Mouse (Mus musculus): Measurements from ENCODE around the gene Gm1043.
A peak's percentile ranks its signal among the peaks of the same experiment; 100 is the strongest.

Gm1043 gene

GRCm38 (mm10) chr5:37109280-37109849 is 24.2 kb downstream of the Gm1043 start:
- DNase-seq (ENCODE audit: low spot score in 2 of 2) = peak; percentile 88 to 90

- no peak for DNase-seq (ENCODE audit: low spot score in 2 of 2)
These were observed 27.2 kb downstream of the Gm1043 start for GRCm38 (mm10) chr5:37112389-37112788.

GRCm38 (mm10) chr5:37117126-37117525 is 32.0 kb downstream of the Gm1043 start:
- no peak for DNase-seq (ENCODE audit: low spot score in 2 of 2)

GRCm38 (mm10) chr5:37118242-37118641 is 33.1 kb downstream of the Gm1043 start:
- no peak for DNase-seq (ENCODE audit: low spot score in 2 of 2)

GRCm38 (mm10) chr5:37121186-37121680 is 36.1 kb downstream of the Gm1043 start:
- DNase-seq (ENCODE audit: low spot score in 2 of 2) = no peak

- DNase-seq (ENCODE audit: low spot score in 2 of 2) = no peak
These were observed 46.7 kb downstream of the Gm1043 start for GRCm38 (mm10) chr5:37131841-37132240.

GRCm38 (mm10) chr5:37141745-37142144 is 56.6 kb downstream of the Gm1043 start:
- no peak for DNase-seq (ENCODE audit: low spot score in 2 of 2)

GRCm38 (mm10) chr5:37147536-37147935 is 62.4 kb downstream of the Gm1043 start:
- DNase-seq (ENCODE audit: low spot score in 2 of 2) = peak; percentile 69 to 77

GRCm38 (mm10) chr5:37150650-37151049 is 65.5 kb downstream of the Gm1043 start:
- DNase-seq (ENCODE audit: low spot score in 2 of 2) = no peak

GRCm38 (mm10) chr5:37154472-37154871 is 69.3 kb downstream of the Gm1043 start:
- DNase-seq (ENCODE audit: low spot score in 2 of 2) = no peak

- no peak for DNase-seq (ENCODE audit: low spot score in 2 of 2)
These were observed 73.2 kb downstream of the Gm1043 start for GRCm38 (mm10) chr5:37158408-37158807.

- peak; percentile 87 to 89 for DNase-seq (ENCODE audit: low spot score in 2 of 2)
These were observed 78.0 kb downstream of the Gm1043 start for GRCm38 (mm10) chr5:37162871-37163781.

GRCm38 (mm10) chr5:37176466-37176865 is 91.3 kb downstream of the Gm1043 start:
- no peak for DNase-seq (ENCODE audit: low spot score in 2 of 2)

GRCm38 (mm10) chr5:37177061-37177460 is 91.9 kb downstream of the Gm1043 start:
- peak; percentile 63 to 74 for DNase-seq (ENCODE audit: low spot score in 2 of 2)

- no peak for DNase-seq (ENCODE audit: low spot score in 2 of 2)
These were observed 93.6 kb downstream of the Gm1043 start for GRCm38 (mm10) chr5:37178811-37179210.

- DNase-seq (ENCODE audit: low spot score in 2 of 2) = no peak
These were observed 94.7 kb downstream of the Gm1043 start for GRCm38 (mm10) chr5:37179872-37180271.

- no peak for DNase-seq (ENCODE audit: low spot score in 2 of 2)
These were observed 95.5 kb downstream of the Gm1043 start for GRCm38 (mm10) chr5:37180624-37181023.

- DNase-seq (ENCODE audit: low spot score in 2 of 2) = no peak
These were observed 99.4 kb downstream of the Gm1043 start for GRCm38 (mm10) chr5:37184605-37185004.

- DNase-seq (ENCODE audit: low spot score in 2 of 2) = no peak
These were observed 105.2 kb downstream of the Gm1043 start for GRCm38 (mm10) chr5:37190378-37190777.

GRCm38 (mm10) chr5:37196196-37196595 is 111.0 kb downstream of the Gm1043 start:
- DNase-seq (ENCODE audit: low spot score in 2 of 2) = no peak

GRCm38 (mm10) chr5:37196666-37197250 is 111.6 kb downstream of the Gm1043 start:
- no peak for DNase-seq (ENCODE audit: low spot score in 2 of 2)

- no peak for DNase-seq (ENCODE audit: low spot score in 2 of 2)
These were observed 112.3 kb downstream of the Gm1043 start for GRCm38 (mm10) chr5:37197423-37197822.
